Mouse (Mus musculus): ENCODE data around the gene Jam2. TPM values are rescaled to one million over a fixed set of nuclear protein-coding genes. Genes with fewer than 3 reads are reported as not detected.

The Jam2 gene
- polyA plus RNA-seq, 1 experiment from 2014 or later, result 5.6 TPM

DNA sequence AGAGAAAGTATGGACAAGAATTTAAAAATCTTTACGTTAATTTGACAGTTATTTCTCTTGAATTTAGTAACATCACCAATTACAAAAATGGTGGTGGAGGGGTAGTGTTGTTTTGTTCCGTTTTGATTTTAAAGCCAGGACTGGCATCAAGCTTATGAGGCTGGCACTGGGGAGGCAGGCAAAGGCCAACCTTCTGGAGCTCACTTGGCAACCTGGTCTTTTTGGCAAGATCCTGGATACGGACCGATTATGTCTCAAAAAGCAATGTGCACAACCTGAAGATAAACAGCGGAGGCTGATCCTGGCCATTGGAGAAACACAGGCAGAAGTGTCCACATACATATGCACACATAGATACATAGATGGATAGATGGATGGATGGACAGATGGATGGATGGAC lies 58.8 kb downstream of the Jam2 start:
- no peak overlapping the region for H3K9ac ChIP-seq

GRCm38 (mm10) chr16:84834344-84834743 lies 60.4 kb downstream of the Jam2 start:
- Histone ChIP-seq H3K27ac (peak overlapping the region; percentile 99), H3K9ac (peak overlapping the region; percentile 99), H3K4me1 (replicated peaks) (0 out of 2 replicates have a peak, but pooled peaks cover 3% of the 10 kb centered on the region), H3K4me2 (replicated peaks) (peak overlapping the region; percentile 64), H3K36me3 (peaks cover 10% of the 10 kb centered on the region; the same call in 1 of the 2 replicates), H3K27me3 (replicated peaks) (no peaks in the 10 kb centered on the region), H3K4me3 (replicated peaks) (peak overlapping the region; percentile 99), H3K9me3 (no peaks in the 10 kb centered on the region)
- ATAC-seq, result no peak; the same call in 1 of the 2 replicates
- under 1% methylated on average over 22 of the region's 22 CpGs for WGBS

More for the DNA sequence above, 58.8 kb downstream of the Jam2 start:
- no peak overlapping the region for H3K27ac ChIP-seq
- H3K9me3 ChIP-seq, result no peaks in the 10 kb centered on the region
- no peak overlapping the region for H3K4me3 ChIP-seq (replicated peaks)
- no peaks in the 10 kb centered on the region for H3K27me3 ChIP-seq (replicated peaks)
- H3K4me2 ChIP-seq (replicated peaks), result no peak overlapping the region
- peaks cover 17% of the 10 kb centered on the region for H3K36me3 ChIP-seq
- 96% methylated on average over 5 of the region's 5 CpGs for WGBS
- no peak for ATAC-seq
- 0 out of 2 replicates have a peak, but pooled peaks cover 3% of the 10 kb centered on the region for H3K4me1 ChIP-seq (replicated peaks)

GRCm38 (mm10) chr16:84834745-84835440 lies 61.0 kb downstream of the Jam2 start, which contains the start of gene Gabpa:
Gene Gabpa, plus strand, starts transcription at chr16:84834925.
- Histone ChIP-seq H3K4me3 (replicated peaks) (peak within 1 kb of the TSS; percentile 99), H3K36me3 (peaks cover 12% of the 10 kb centered on the region; the same call in 1 of the 2 replicates), H3K9ac (peak within 1 kb of the TSS; percentile 99), H3K4me2 (replicated peaks) (peak within 1 kb of the TSS; percentile 64), H3K27me3 (replicated peaks) (no peaks in the 10 kb centered on the region), H3K4me1 (replicated peaks) (0 out of 2 replicates have a peak, but pooled peaks cover 3% of the 10 kb centered on the region), H3K27ac (peak within 1 kb of the TSS; percentile 99), H3K9me3 (no peaks in the 10 kb centered on the region)
- peak; percentile 93 for ATAC-seq
- WGBS, result under 1% methylated on average over 52 of the region's 52 CpGs

GRCm38 (mm10) chr16:84835441-84835822 lies 61.5 kb downstream of the Jam2 start, which contains the start of gene Atp5j:
Gene Atp5j, minus strand, starts transcription at chr16:84835625.
- peak within 1 kb of the TSS; percentile 99 for H3K9ac ChIP-seq

DNA sequence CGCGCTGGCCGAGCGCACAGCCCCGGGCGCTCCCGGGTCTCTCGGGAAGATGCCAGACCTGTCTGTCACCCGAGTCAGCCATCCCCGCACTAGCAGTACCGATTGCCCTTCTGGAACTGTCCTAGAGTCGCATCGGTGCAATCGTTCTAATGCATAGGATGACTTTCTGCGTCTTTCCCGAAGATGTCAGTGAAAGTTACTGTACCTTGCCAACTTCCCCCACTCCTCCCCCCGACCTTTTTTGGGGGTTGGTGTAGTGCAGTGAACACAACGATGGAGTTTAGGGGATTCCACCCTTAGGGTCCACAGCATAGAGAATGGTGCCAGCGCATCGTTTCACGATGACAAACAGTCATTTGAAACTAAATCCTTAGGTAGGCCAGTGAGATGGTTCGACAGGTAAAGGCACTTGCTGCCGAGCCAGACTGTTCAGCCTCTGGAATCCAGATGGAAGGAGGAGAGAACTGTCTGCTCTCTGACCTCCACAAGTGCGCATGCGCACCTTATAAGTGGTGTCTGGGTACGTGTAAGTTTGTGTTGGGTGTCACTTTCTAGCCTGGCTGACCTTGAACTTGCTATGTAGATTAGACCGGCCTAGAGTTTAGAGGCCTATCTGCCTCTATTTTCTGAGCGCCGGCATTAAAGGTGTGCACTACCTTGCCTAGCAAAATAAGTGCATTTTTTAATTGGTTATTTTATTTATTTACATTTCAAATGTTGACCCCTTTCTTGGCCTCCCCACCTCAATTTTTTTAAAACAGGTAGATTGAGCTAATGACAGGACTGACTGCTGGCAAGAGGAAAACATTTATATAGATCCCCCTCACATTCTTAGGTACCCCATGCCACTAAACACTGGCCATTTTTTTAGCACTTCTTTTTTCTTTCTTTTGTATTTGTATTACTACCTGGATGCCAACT lies 62.2 kb downstream of the Jam2 start:
- Histone ChIP-seq H3K4me1 (replicated peaks) (0 out of 2 replicates have a peak, but pooled peaks cover 3% of the 10 kb centered on the region), H3K27me3 (replicated peaks) (no peaks in the 10 kb centered on the region), H3K27ac (peak overlapping the region; percentile 99), H3K9me3 (no peaks in the 10 kb centered on the region), H3K4me2 (replicated peaks) (peak overlapping the region; percentile 64), H3K4me3 (replicated peaks) (peak overlapping the region; percentile 99), H3K9ac (peak overlapping the region; percentile 99), H3K36me3 (peaks cover 7% of the 10 kb centered on the region; the same call in 1 of the 2 replicates)
- peak; percentile 42 for ATAC-seq
- WGBS, result 5% methylated on average over 29 of the region's 29 CpGs

More at GRCm38 (mm10) chr16:84835441-84835822, 61.5 kb downstream of the Jam2 start, which contains the start of gene Atp5j:
- 0 out of 2 replicates have a peak, but pooled peaks cover 3% of the 10 kb centered on the region for H3K4me1 ChIP-seq (replicated peaks)
- H3K9me3 ChIP-seq, result no peaks in the 10 kb centered on the region
- H3K36me3 ChIP-seq, result peaks cover 11% of the 10 kb centered on the region; the same call in 1 of the 2 replicates
- H3K27ac ChIP-seq, result peak within 1 kb of the TSS; percentile 99
- peak within 1 kb of the TSS; percentile 64 for H3K4me2 ChIP-seq (replicated peaks)
- H3K4me3 ChIP-seq (replicated peaks), result peak within 1 kb of the TSS; percentile 99
- WGBS, result 0% methylated on average over 51 of the region's 57 CpGs
- ATAC-seq, result peak; percentile 74
- no peaks in the 10 kb centered on the region for H3K27me3 ChIP-seq (replicated peaks)

- Histone ChIP-seq H3K9me3 (no peaks in the 10 kb centered on the region), H3K27ac (no peak overlapping the region), H3K27me3 (replicated peaks) (no peaks in the 10 kb centered on the region), H3K4me1 (replicated peaks) (no peaks in the 10 kb centered on the region), H3K9ac (no peak overlapping the region), H3K4me3 (replicated peaks) (no peak overlapping the region), H3K4me2 (replicated peaks) (no peak overlapping the region), H3K36me3 (peaks cover 5% of the 10 kb centered on the region; the same call in 1 of the 2 replicates)
- no peak for ATAC-seq
- WGBS, result 74% methylated on average over 2 of the region's 2 CpGs
Observed at GRCm38 (mm10) chr16:84838576-84838975, 64.7 kb downstream of the Jam2 start.

GRCm38 (mm10) chr16:84853492-84853891 lies 79.6 kb downstream of the Jam2 start:
- Histone ChIP-seq H3K4me3 (replicated peaks) (no peak overlapping the region), H3K4me2 (replicated peaks) (no peak overlapping the region), H3K4me1 (replicated peaks) (no peaks in the 10 kb centered on the region), H3K27ac (no peak overlapping the region), H3K27me3 (replicated peaks) (no peaks in the 10 kb centered on the region), H3K9me3 (no peaks in the 10 kb centered on the region), H3K9ac (no peak overlapping the region), H3K36me3 (peaks cover 24% of the 10 kb centered on the region)
- ATAC-seq, result no peak
- 87% methylated on average over 6 of the region's 6 CpGs for WGBS

DNA sequence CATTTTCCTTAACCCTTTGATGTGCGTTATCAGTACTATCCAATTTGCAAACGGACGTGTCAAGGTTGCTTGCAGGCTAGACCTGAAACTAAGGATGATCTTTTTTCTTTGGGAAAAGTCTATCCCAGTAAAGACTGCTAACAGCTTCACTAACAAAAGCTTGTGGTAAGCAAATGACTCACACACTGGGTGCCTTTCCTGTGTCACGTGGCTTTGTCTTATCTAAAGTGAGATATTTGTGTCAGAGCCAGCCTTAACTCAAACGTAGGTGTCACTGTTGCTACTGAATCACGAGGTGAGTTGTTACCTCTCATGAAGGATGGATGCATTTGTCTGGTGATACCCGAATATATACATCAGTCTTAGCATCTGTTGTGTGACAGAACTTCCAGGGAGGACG lies 90.7 kb downstream of the Jam2 start:
- no peak overlapping the region for H3K4me2 ChIP-seq (replicated peaks)
- no peaks in the 10 kb centered on the region for H3K9me3 ChIP-seq
- no peaks in the 10 kb centered on the region for H3K4me1 ChIP-seq (replicated peaks)
- H3K27ac ChIP-seq, result no peak overlapping the region
- no peak for ATAC-seq
- no peak overlapping the region for H3K4me3 ChIP-seq (replicated peaks)
- 86% methylated on average over 8 of the region's 8 CpGs for WGBS
- H3K36me3 ChIP-seq, result 0 out of 2 replicates have a peak, but pooled peaks cover 2% of the 10 kb centered on the region
- H3K27me3 ChIP-seq (replicated peaks), result no peaks in the 10 kb centered on the region
- H3K9ac ChIP-seq, result no peak overlapping the region

DNA sequence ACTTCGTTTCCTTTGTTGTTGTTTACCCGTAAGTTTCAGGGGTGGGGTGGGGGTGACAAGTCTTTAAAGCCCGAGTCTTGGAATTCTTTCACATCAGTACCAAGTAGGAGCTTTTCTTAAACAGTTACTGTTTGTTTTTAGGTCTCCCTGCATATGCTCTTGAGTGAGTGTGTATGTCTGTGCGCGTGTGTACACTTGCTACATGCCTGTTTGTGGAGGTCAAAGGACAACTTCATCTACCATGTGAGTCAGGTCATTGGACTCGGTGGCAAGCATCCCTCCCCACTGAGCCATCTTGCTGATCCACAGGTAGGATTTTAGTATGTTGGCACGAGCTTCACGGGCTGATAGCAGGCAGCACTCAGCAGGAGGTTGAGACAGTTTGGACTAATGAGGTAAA lies 99.9 kb downstream of the Jam2 start:
- Histone ChIP-seq H3K9me3 (no peaks in the 10 kb centered on the region), H3K27ac (no peak overlapping the region), H3K36me3 (no peaks in the 10 kb centered on the region), H3K4me3 (replicated peaks) (no peak overlapping the region), H3K4me1 (replicated peaks) (no peaks in the 10 kb centered on the region), H3K4me2 (replicated peaks) (no peak overlapping the region), H3K27me3 (replicated peaks) (no peaks in the 10 kb centered on the region), H3K9ac (no peak overlapping the region)
- no peak for ATAC-seq
- whole genome bisulfite sequencing, result 79% methylated on average over 8 of the region's 8 CpGs

GRCm38 (mm10) chr16:84875012-84875717 lies 101.2 kb downstream of the Jam2 start:
- Histone ChIP-seq H3K36me3 (no peaks in the 10 kb centered on the region), H3K27me3 (replicated peaks) (no peaks in the 10 kb centered on the region), H3K9me3 (no peaks in the 10 kb centered on the region), H3K4me3 (replicated peaks) (0 out of 2 replicates have a peak overlapping the region, but pooled peaks have one; percentile 14), H3K27ac (no peak overlapping the region), H3K9ac (no peak overlapping the region), H3K4me2 (replicated peaks) (peak overlapping the region; percentile 43), H3K4me1 (replicated peaks) (no peaks in the 10 kb centered on the region)
- 59% methylated on average over 24 of the region's 24 CpGs for WGBS
- no peak for ATAC-seq
